Mouse (Mus musculus): ENCODE data around the gene Zyg11b.

GRCm38 (mm10) chr4:108196277-108196855 lies 104.5 kb downstream of the Zyg11b start:
- TF ChIP-seq CTCF (IDR thresholded peaks at IDR 0.05; ENCODE audit: borderline replicate concordance, extremely low read depth, insufficient read depth, insufficient read length) (no peak), POLR2A (IDR thresholded peaks at IDR 0.05; ENCODE audit: borderline replicate concordance, extremely low read depth, insufficient read depth, insufficient read length, poor library complexity, severe bottlenecking) (no peak)

Data from brain, embryonic 14.5 days (tissue).